Mouse (Mus musculus): ENCODE measurements at regions not wholly inside any gene's neighbourhood (a gene's known extent, or its start where the extent isn't known, plus 50 kb on each side); places are given as distances from the start of the nearest gene placed in this dataset.

GRCm38 (mm10) chr11:63353671-63354070 lies 224.9 kb downstream of the Pmp22 start:
- H3K9me3 ChIP-seq (replicated peaks; ENCODE audit: control insufficient read depth, low read length): no peaks in the 10 kb centered on the region
- H3K27me3 ChIP-seq (ENCODE audit: control insufficient read depth, insufficient read depth, low read length): no peaks in the 10 kb centered on the region
- no peak overlapping the region for H3K27ac ChIP-seq (ENCODE audit: low read length)
- ATAC-seq (ENCODE audit: insufficient read depth, low FRiP score): no peak
- no peak overlapping the region for H3K4me3 ChIP-seq (replicated peaks; ENCODE audit: low read length)
- H3K4me1 ChIP-seq (ENCODE audit: control insufficient read depth, insufficient read depth, low read length): no peaks in the 10 kb centered on the region
- H3K4me2 ChIP-seq (ENCODE audit: low read depth, low read length): no peak overlapping the region
- H3K36me3 ChIP-seq (ENCODE audit: control insufficient read depth, insufficient read depth, low read length): no peaks in the 10 kb centered on the region
- H3K9ac ChIP-seq (ENCODE audit: low read length): no peak overlapping the region
- WGBS: 83% methylated on average over 8 of the region's 8 CpGs

- Histone ChIP-seq H3K9me3 (replicated peaks; ENCODE audit: control insufficient read depth, low read length) (no peaks in the 10 kb centered on the region), H3K27ac (ENCODE audit: low read length) (no peak overlapping the region), H3K4me3 (replicated peaks; ENCODE audit: low read length) (no peak overlapping the region), H3K9ac (ENCODE audit: low read length) (no peak overlapping the region), H3K4me1 (ENCODE audit: control insufficient read depth, insufficient read depth, low read length) (no peaks in the 10 kb centered on the region), H3K4me2 (ENCODE audit: low read depth, low read length) (no peak overlapping the region), H3K36me3 (ENCODE audit: control insufficient read depth, insufficient read depth, low read length) (no peaks in the 10 kb centered on the region), H3K27me3 (ENCODE audit: control insufficient read depth, insufficient read depth, low read length) (no peaks in the 10 kb centered on the region)
- ATAC-seq (ENCODE audit: insufficient read depth, low FRiP score): no peak
- WGBS: 71% methylated on average over 10 of the region's 10 CpGs
Measured at GRCm38 (mm10) chr11:63357772-63358344, 229.1 kb downstream of the Pmp22 start.

- Histone ChIP-seq H3K9me3 (replicated peaks; ENCODE audit: control insufficient read depth, low read length) (no peaks in the 10 kb centered on the region), H3K9ac (ENCODE audit: low read length) (no peak overlapping the region), H3K27me3 (ENCODE audit: control insufficient read depth, insufficient read depth, low read length) (no peaks in the 10 kb centered on the region), H3K4me2 (ENCODE audit: low read depth, low read length) (no peak overlapping the region), H3K27ac (ENCODE audit: low read length) (no peak overlapping the region), H3K36me3 (ENCODE audit: control insufficient read depth, insufficient read depth, low read length) (no peaks in the 10 kb centered on the region), H3K4me1 (ENCODE audit: control insufficient read depth, insufficient read depth, low read length) (no peaks in the 10 kb centered on the region), H3K4me3 (replicated peaks; ENCODE audit: low read length) (no peak overlapping the region)
- 84% methylated on average over 6 of the region's 6 CpGs for WGBS
- ATAC-seq (ENCODE audit: insufficient read depth, low FRiP score): no peak
Measured at GRCm38 (mm10) chr11:63367756-63368265, 239.0 kb downstream of the Pmp22 start.

GRCm38 (mm10) chr11:63369475-63369874 lies 240.7 kb downstream of the Pmp22 start:
- 78% methylated on average over 2 of the region's 2 CpGs for WGBS

GRCm38 (mm10) chr11:63376311-63376710 lies 247.5 kb downstream of the Pmp22 start:
- H3K4me1 ChIP-seq (ENCODE audit: control insufficient read depth, insufficient read depth, low read length): no peaks in the 10 kb centered on the region
- WGBS: 86% methylated on average over 3 of the region's 3 CpGs
- H3K27ac ChIP-seq (ENCODE audit: low read length): peak overlapping the region; percentile 8; the same call in 1 of the 2 replicates
- no peak for ATAC-seq (ENCODE audit: insufficient read depth, low FRiP score)
- no peak overlapping the region for H3K4me2 ChIP-seq (ENCODE audit: low read depth, low read length)
- no peaks in the 10 kb centered on the region for H3K9me3 ChIP-seq (replicated peaks; ENCODE audit: control insufficient read depth, low read length)
- H3K9ac ChIP-seq (ENCODE audit: low read length): no peak overlapping the region
- no peaks in the 10 kb centered on the region for H3K36me3 ChIP-seq (ENCODE audit: control insufficient read depth, insufficient read depth, low read length)
- no peaks in the 10 kb centered on the region for H3K27me3 ChIP-seq (ENCODE audit: control insufficient read depth, insufficient read depth, low read length)
- H3K4me3 ChIP-seq (replicated peaks; ENCODE audit: low read length): no peak overlapping the region

More at GRCm38 (mm10) chr11:63369475-63369874, 240.7 kb downstream of the Pmp22 start:
- Histone ChIP-seq H3K27ac (ENCODE audit: low read length) (no peak overlapping the region), H3K27me3 (ENCODE audit: control insufficient read depth, insufficient read depth, low read length) (no peaks in the 10 kb centered on the region), H3K9ac (ENCODE audit: low read length) (no peak overlapping the region), H3K36me3 (ENCODE audit: control insufficient read depth, insufficient read depth, low read length) (no peaks in the 10 kb centered on the region), H3K9me3 (replicated peaks; ENCODE audit: control insufficient read depth, low read length) (no peaks in the 10 kb centered on the region), H3K4me1 (ENCODE audit: control insufficient read depth, insufficient read depth, low read length) (no peaks in the 10 kb centered on the region), H3K4me3 (replicated peaks; ENCODE audit: low read length) (no peak overlapping the region), H3K4me2 (ENCODE audit: low read depth, low read length) (no peak overlapping the region)
- no peak for ATAC-seq (ENCODE audit: insufficient read depth, low FRiP score)

- Histone ChIP-seq H3K27me3 (ENCODE audit: control insufficient read depth, insufficient read depth, low read length) (no peaks in the 10 kb centered on the region), H3K9me3 (replicated peaks; ENCODE audit: control insufficient read depth, low read length) (no peaks in the 10 kb centered on the region), H3K4me1 (ENCODE audit: control insufficient read depth, insufficient read depth, low read length) (no peaks in the 10 kb centered on the region), H3K9ac (ENCODE audit: low read length) (no peak overlapping the region), H3K36me3 (ENCODE audit: control insufficient read depth, insufficient read depth, low read length) (no peaks in the 10 kb centered on the region), H3K4me2 (ENCODE audit: low read depth, low read length) (no peak overlapping the region), H3K27ac (ENCODE audit: low read length) (no peak overlapping the region), H3K4me3 (replicated peaks; ENCODE audit: low read length) (no peak overlapping the region)
- ATAC-seq (ENCODE audit: insufficient read depth, low FRiP score): no peak
- WGBS: 67% methylated on average over 10 of the region's 10 CpGs
Measured at GRCm38 (mm10) chr11:63376991-63377390, 248.2 kb downstream of the Pmp22 start.

- no peaks in the 10 kb centered on the region for H3K9me3 ChIP-seq (replicated peaks; ENCODE audit: control insufficient read depth, low read length)
- H3K4me1 ChIP-seq (ENCODE audit: control insufficient read depth, insufficient read depth, low read length): no peaks in the 10 kb centered on the region
- ATAC-seq (ENCODE audit: insufficient read depth, low FRiP score): no peak
- H3K36me3 ChIP-seq (ENCODE audit: control insufficient read depth, insufficient read depth, low read length): no peaks in the 10 kb centered on the region
- H3K4me2 ChIP-seq (ENCODE audit: low read depth, low read length): no peak overlapping the region
- H3K9ac ChIP-seq (ENCODE audit: low read length): no peak overlapping the region
- no peak overlapping the region for H3K4me3 ChIP-seq (replicated peaks; ENCODE audit: low read length)
- no peaks in the 10 kb centered on the region for H3K27me3 ChIP-seq (ENCODE audit: control insufficient read depth, insufficient read depth, low read length)
- WGBS: 63% methylated on average over 4 of the region's 4 CpGs
- no peak overlapping the region for H3K27ac ChIP-seq (ENCODE audit: low read length)
Measured at GRCm38 (mm10) chr11:63388247-63388646, 259.5 kb downstream of the Pmp22 start.

GRCm38 (mm10) chr11:63391478-63391877 lies 262.7 kb downstream of the Pmp22 start:
- Histone ChIP-seq H3K27ac (ENCODE audit: low read length) (no peak overlapping the region), H3K36me3 (ENCODE audit: control insufficient read depth, insufficient read depth, low read length) (no peaks in the 10 kb centered on the region), H3K4me1 (ENCODE audit: control insufficient read depth, insufficient read depth, low read length) (no peaks in the 10 kb centered on the region), H3K9me3 (replicated peaks; ENCODE audit: control insufficient read depth, low read length) (no peaks in the 10 kb centered on the region), H3K9ac (ENCODE audit: low read length) (no peak overlapping the region), H3K4me3 (replicated peaks; ENCODE audit: low read length) (no peak overlapping the region), H3K4me2 (ENCODE audit: low read depth, low read length) (no peak overlapping the region), H3K27me3 (ENCODE audit: control insufficient read depth, insufficient read depth, low read length) (no peaks in the 10 kb centered on the region)
- 56% methylated on average over 3 of the region's 3 CpGs for WGBS
- ATAC-seq (ENCODE audit: insufficient read depth, low FRiP score): no peak

- Histone ChIP-seq H3K9ac (ENCODE audit: low read length) (no peak overlapping the region), H3K27ac (ENCODE audit: low read length) (no peak overlapping the region), H3K9me3 (replicated peaks; ENCODE audit: control insufficient read depth, low read length) (no peaks in the 10 kb centered on the region), H3K4me3 (replicated peaks; ENCODE audit: low read length) (no peak overlapping the region), H3K36me3 (ENCODE audit: control insufficient read depth, insufficient read depth, low read length) (no peaks in the 10 kb centered on the region), H3K27me3 (ENCODE audit: control insufficient read depth, insufficient read depth, low read length) (no peaks in the 10 kb centered on the region), H3K4me1 (ENCODE audit: control insufficient read depth, insufficient read depth, low read length) (no peaks in the 10 kb centered on the region), H3K4me2 (ENCODE audit: low read depth, low read length) (no peak overlapping the region)
- WGBS: 66% methylated on average over 3 of the region's 3 CpGs
- ATAC-seq (ENCODE audit: insufficient read depth, low FRiP score): no peak
Measured at GRCm38 (mm10) chr11:63392378-63392777, 263.6 kb downstream of the Pmp22 start.

Measured in stomach, embryonic 16.5 days (tissue).